Mouse (Mus musculus) midbrain, embryonic 10.5 days (tissue): ENCODE data around the gene Fam98b. TPM values are rescaled to one million over a fixed set of nuclear protein-coding genes. Genes with fewer than 3 reads are reported as not detected.
A peak's percentile ranks its signal among the peaks of the same experiment; 100 is the strongest.

Experiments used
- DNase-seq: peaks from one replicate; pipeline ENCODE4 v3.0.0-alpha.2; 2017; ENCODE audit warnings: low spot score
- H3K27ac ChIP-seq: fragments of 300-500 bp; sonication (generic); replicated peaks from 2 replicates; pipeline ENCODE4 v1.5.1; 2016; ENCODE audit warnings: mild to moderate bottlenecking
- H3K27me3 ChIP-seq: fragments of 300-500 bp; sonication (generic); 2 replicates; pipeline ENCODE4 v1.6.1; 2016; ENCODE audit warnings: low read depth, mild to moderate bottlenecking; ENCODE audit not compliant: poor library complexity, severe bottlenecking
- H3K36me3 ChIP-seq: fragments of 300-500 bp; sonication (generic); 2 replicates; pipeline ENCODE4 v1.6.1; 2016; ENCODE audit warnings: mild to moderate bottlenecking, moderate library complexity
- H3K4me1 ChIP-seq: fragments of 300-500 bp; sonication (generic); 2 replicates; pipeline ENCODE4 v1.6.1; 2016
- H3K4me3 ChIP-seq: fragments of 300-500 bp; sonication (generic); 2 replicates; pipeline ENCODE4 v1.5.1; 2016; ENCODE audit warnings: mild to moderate bottlenecking, moderate library complexity
- H3K9me3 ChIP-seq: fragments of 300-500 bp; sonication (generic); replicated peaks from 2 replicates; pipeline ENCODE4 v1.6.1; 2016; ENCODE audit warnings: mild to moderate bottlenecking
- WGBS: fragments of 180-500 bp; shearing (Covaris S2); methylation state at CpG from one replicate; pipeline ENCODE4 v1.1.7; 2016; 5-methylcytosine and 5-hydroxymethylcytosine counted together
- polyA plus RNA-seq: library from polyadenylated mRNA; unstranded; fragments of >200 nt; fragmentation: Nextera tagmentation; extraction: Ambion mirVana; gene quantifications from 2 replicates; pipeline ENCODE4 v1.2.1, GENCODE M21; 2016

Fam98b gene
- polyA plus RNA-seq, 1 experiment from 2014 or later, result 20.1 TPM

DNA sequence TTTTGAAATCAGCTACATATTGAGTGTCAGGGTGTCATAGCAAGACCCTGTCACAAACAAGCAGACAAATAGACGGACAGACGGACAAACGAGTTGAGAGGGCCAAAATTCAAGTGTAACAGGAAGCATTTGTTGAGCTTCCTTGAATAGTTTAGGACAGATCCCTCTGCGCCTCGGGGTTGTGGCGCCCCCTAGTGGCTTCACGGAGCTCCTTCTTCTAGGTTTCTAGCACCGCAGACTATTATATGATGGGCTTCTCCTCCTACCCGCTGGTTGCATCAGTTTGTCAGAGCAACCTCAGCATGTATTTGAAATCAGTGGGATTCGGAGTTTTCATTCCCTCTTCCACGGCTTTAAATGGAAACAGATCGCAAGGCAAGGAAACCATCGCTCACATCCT is 18.3 kb upstream of the Fam98b start:
- Histone ChIP-seq H3K36me3 (no peaks in the 10 kb centered on the region), H3K27ac (no peak overlapping the region), H3K4me1 (peaks cover 28% of the 10 kb centered on the region), H3K9me3 (no peaks in the 10 kb centered on the region), H3K4me3 (no peak overlapping the region), H3K27me3 (peaks cover 17% of the 10 kb centered on the region)
- 7% methylated on average over 13 of the region's 13 CpGs for WGBS
- DNase-seq, result peak; percentile 84

DNA sequence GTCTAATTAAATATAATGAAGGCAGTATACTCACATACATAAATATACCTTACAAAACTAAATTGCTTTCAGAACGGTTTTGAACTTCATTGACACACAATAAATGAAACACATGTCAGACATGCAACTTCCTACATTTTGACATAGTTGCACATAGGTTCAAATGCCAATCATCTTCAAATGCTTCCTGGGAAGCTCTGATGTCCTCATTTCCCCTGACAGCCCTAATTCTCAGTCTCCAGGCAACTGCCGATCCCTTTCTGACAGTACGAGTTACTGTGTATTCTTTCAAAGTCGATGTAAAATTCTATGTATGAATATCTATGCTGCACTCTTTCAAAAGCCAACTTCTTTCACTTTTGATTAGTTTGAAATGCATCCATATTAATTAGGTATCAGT is 7.6 kb upstream of the Fam98b start:
- Histone ChIP-seq H3K4me1 (no peaks in the 10 kb centered on the region), H3K9me3 (no peaks in the 10 kb centered on the region), H3K4me3 (no peak overlapping the region), H3K36me3 (no peaks in the 10 kb centered on the region), H3K27ac (no peak overlapping the region), H3K27me3 (no peaks in the 10 kb centered on the region)
- WGBS, result 83% methylated on average over 4 of the region's 4 CpGs
- no peak for DNase-seq

DNA sequence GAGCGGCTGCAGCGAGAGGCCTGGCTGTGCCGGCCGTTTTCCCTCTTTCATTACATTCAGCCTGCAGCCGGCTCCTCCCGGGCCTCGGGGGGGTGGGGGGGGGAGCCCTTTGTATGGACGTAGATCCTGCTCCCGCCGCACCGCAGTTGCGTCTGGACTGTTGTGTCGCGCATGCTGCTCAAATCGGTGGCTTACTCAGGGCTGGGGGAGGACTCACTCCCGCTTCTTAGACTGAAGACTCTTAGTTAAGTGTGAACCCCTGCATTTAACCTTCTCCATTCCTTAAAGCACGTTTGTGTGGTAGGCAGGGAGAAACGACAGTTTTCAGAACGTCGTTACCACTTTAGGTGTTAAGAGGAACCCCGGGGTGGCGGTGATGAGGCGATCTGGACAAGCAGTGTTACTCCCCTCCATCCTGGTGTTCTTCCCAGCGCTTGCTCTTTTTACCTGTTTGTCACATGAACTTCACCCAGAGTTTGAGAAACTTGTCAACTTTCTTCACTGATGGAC is 517 bp downstream of the Fam98b start:
- DNase-seq, result no peak
- H3K9me3 ChIP-seq, result no peaks in the 10 kb centered on the region
- no peaks in the 10 kb centered on the region for H3K27me3 ChIP-seq
- H3K27ac ChIP-seq, result peak overlapping the region; percentile 99
- peaks cover 16% of the 10 kb centered on the region for H3K4me1 ChIP-seq
- 0 out of 2 replicates have a peak, but pooled peaks cover 11% of the 10 kb centered on the region for H3K36me3 ChIP-seq
- peak overlapping the region; percentile 88 for H3K4me3 ChIP-seq
- WGBS, result under 1% methylated on average over 24 of the region's 24 CpGs

DNA sequence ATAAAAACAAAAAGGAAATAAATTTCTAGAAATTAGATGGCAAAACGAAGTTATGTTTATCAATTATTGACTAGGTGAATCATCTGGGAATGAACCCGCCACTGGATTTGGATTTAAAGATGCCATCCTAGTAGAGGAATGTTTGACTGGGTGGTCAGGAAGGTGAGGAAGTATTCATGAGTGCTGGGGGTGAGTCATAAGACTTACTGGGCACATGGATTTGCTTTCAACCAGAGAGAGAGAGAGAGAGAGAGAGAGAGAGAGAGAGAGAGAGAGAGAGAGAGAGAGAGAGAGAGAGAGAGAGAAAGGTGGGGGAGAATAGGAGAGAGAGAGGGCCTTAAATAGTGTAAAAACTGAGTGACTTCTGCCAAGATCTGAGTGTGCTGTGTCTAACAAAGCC is 5.9 kb downstream of the Fam98b start:
- WGBS, result 90% methylated on average over 2 of the region's 2 CpGs
- Histone ChIP-seq H3K27ac (no peak overlapping the region), H3K36me3 (peaks cover 39% of the 10 kb centered on the region), H3K4me3 (no peak overlapping the region), H3K9me3 (no peaks in the 10 kb centered on the region), H3K27me3 (no peaks in the 10 kb centered on the region), H3K4me1 (peaks cover 13% of the 10 kb centered on the region)
- DNase-seq, result no peak

DNA sequence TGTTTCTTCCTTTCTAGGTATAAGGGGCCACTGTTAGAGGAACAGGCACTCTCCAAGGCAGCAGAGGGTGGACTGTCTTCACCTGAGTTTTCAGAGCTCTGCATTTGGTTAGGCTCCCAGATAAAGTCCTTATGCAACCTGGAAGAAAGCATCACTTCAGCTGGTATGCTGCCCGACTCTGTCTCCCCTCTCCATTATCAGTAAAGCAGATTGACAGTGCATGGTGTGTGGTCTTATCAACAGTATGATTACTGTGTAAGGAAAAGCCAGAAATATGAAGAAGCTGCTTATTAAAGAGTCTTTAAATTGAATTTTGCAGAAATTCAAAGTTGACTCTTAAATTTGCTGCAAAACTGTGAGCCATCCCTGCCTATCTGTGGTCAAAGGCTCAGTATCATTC is 8.1 kb downstream of the Fam98b start:
- H3K4me1 ChIP-seq, result no peaks in the 10 kb centered on the region; the same call in 1 of the 2 replicates
- WGBS, result 84% methylated on average over 1 of the region's 1 CpGs
- H3K27ac ChIP-seq, result no peak overlapping the region
- H3K4me3 ChIP-seq, result no peak overlapping the region
- DNase-seq, result no peak
- H3K9me3 ChIP-seq, result no peaks in the 10 kb centered on the region
- peaks cover 60% of the 10 kb centered on the region for H3K36me3 ChIP-seq
- H3K27me3 ChIP-seq, result no peaks in the 10 kb centered on the region

DNA sequence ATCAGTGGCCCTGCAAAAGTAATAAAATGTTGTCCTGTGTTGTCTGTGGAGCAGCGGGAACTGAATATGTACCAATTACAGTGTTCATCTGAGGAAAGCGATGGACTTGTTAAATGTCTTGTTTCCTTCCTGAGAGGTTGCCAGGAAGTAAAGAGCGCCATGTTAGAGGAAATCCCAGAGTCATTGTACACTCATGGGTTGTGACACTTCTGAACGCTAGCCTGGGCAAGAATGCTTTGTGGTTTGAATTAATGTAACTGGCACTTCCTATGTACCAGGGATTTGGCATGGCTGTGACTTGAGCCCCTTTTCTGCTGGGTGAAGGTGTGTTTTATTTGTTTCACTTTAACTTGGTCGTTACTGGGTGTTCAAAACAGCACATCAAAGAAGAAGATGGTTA is 12.6 kb downstream of the Fam98b start:
- no peak for DNase-seq
- peaks cover 83% of the 10 kb centered on the region for H3K36me3 ChIP-seq
- 90% methylated on average over 5 of the region's 5 CpGs for WGBS

DNA sequence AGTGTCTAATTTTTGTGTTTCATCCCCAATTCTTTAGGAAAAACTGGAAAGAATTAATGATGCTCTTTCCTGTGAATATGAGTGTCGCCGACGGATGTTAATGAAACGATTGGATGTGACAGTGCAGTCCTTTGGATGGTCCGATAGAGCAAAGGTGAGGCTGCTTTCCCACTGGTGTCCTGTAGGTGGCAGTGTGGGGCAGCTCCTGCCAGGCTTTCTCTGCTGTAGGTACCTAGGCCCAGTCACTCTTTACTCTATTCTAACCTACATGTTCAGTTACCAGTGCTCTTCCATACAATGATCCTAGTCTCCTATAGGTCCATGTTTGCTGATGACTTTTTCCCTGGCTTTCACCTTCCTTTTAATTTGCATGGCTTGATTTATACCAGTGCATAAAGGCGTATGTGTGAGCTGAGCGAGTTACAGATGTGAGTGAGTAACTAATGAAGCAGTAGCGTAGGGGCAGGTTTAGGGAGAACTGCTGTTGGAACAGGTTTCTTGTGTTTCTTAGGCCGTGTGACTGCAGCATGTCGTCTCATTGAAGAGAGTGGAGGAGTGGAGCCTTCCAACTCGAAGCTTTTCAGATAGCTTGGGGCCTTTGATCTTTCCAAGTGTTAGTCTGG is 14.4 kb downstream of the Fam98b start:
- Histone ChIP-seq H3K4me1 (no peaks in the 10 kb centered on the region), H3K36me3 (peaks cover 86% of the 10 kb centered on the region), H3K27ac (no peak overlapping the region), H3K4me3 (no peak overlapping the region), H3K27me3 (no peaks in the 10 kb centered on the region), H3K9me3 (no peaks in the 10 kb centered on the region)
- peak; percentile 58 for DNase-seq
- 76% methylated on average over 11 of the region's 11 CpGs for WGBS

More for the DNA sequence above, 12.6 kb downstream of the Fam98b start:
- H3K4me1 ChIP-seq, result no peaks in the 10 kb centered on the region
- no peaks in the 10 kb centered on the region for H3K27me3 ChIP-seq
- H3K27ac ChIP-seq, result no peak overlapping the region
- H3K9me3 ChIP-seq, result no peaks in the 10 kb centered on the region
- H3K4me3 ChIP-seq, result no peak overlapping the region

DNA sequence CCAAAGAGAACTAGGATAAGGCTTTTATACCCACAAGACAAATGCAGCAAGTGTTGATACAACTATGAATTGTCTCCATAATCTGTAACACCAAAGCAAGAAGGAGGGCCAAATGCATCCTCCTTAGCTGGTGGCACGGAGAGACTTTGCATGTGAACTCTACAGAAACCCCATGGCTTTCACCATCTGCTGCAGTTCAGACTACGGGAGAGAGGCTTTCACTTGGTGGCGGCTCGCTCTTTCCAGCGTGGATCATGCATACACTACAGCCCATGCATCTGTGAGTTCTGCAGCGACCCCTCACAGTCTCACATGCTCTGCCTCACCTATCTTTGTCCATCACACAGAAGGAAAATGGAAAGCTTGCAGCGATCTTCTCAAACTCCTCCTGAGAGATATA is 38.8 kb downstream of the Fam98b start:
- no peaks in the 10 kb centered on the region for H3K9me3 ChIP-seq
- H3K4me3 ChIP-seq, result no peak overlapping the region
- no peak for DNase-seq
- WGBS, result 88% methylated on average over 7 of the region's 7 CpGs
- no peak overlapping the region for H3K27ac ChIP-seq
- H3K36me3 ChIP-seq, result no peaks in the 10 kb centered on the region
- H3K27me3 ChIP-seq, result no peaks in the 10 kb centered on the region
- no peaks in the 10 kb centered on the region for H3K4me1 ChIP-seq

DNA sequence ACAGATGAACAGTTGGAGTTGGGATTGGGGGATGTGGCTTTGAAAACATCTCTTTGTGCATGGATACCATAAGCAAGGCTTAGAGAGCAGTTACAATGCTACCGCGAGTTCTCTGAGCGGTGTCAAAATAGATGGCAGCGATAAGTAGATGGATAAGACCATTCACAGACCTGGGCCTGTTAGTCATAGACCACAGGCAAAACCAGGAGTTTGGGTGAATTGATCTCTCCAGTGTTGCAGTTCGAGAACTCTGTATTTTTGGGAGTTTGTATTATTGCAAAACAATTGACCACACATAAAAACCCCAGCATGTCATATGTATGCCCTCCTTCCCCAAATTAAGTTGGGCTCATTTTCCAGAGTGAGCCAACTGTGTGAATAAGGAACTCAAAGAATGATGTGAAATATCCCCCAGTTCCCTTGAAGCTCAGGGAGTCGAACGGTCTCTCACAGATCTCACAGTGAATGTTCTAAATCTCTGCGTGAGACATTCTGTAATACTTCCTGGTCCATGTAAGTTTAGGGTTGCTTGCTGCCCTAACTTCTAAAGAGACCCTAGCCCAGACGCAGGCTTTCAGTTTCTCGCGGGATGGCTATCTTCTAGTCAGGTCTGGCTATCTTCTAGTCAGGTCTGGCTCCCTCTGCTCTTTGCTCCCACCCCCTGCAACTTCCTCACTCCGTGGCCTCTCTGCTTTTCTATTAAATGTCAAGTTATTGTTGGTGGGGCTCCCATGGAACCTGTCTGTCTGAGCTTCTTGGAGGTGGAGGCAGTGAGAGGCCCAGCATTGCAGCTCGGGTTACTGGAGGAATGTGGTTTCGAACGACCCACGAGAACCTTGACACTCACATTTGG is 50.3 kb downstream of the Fam98b start:
- Histone ChIP-seq H3K36me3 (no peaks in the 10 kb centered on the region), H3K27me3 (no peaks in the 10 kb centered on the region), H3K4me1 (no peaks in the 10 kb centered on the region), H3K9me3 (no peaks in the 10 kb centered on the region), H3K27ac (no peak overlapping the region), H3K4me3 (no peak overlapping the region)
- DNase-seq, result no peak
- WGBS, result 85% methylated on average over 16 of the region's 16 CpGs

DNA sequence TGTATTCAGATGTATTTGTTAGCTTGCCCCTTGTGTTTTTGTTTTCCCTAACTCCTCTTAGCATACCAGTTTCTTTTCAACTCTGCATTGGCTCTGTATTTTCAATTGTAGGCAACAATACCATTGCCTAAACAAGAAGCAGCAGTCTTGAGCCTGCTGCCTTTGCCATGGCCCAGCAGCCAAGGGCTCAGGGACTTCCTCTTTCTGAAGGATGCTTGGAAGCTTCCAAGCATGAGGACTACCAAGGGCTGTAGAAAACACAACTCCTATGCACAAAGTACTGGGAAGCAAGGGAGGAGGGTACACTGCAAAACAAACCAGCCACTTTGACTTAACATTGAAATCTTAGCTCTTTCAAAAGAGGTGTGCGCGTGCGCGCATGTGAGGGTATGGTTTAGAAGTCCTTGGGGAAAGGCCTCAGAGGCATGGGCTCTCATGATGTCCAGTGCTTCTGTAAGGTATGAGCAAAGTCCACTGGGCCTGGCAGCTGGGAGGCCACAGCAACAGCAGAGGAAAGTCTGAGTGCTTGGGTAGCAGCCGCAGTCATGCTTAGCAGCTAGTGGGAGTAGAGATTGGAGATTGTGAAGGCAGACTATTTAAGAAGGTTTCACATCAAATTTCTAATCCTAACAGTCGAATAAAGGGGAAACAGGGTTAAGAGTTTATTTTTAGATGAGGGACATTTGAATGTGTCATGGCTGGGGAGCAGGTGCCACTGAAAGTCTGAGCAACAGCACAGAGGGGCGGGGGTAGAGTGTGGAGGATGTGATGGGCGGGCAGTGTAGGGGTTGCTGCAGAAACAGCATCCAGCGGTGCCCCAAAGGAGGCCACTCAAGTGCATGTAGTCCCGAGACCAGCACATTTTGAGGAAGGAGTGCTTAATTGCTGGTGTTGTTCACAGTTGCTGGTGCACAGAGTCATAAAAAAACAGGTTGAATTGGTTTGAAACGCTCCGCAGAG is 54.1 kb downstream of the Fam98b start:
- Histone ChIP-seq H3K36me3 (no peaks in the 10 kb centered on the region), H3K4me3 (no peak overlapping the region), H3K4me1 (no peaks in the 10 kb centered on the region), H3K9me3 (no peaks in the 10 kb centered on the region), H3K27me3 (no peaks in the 10 kb centered on the region), H3K27ac (0 out of 2 replicates have a peak overlapping the region, but pooled peaks have one; percentile 33)
- no peak for DNase-seq
- 92% methylated on average over 12 of the region's 12 CpGs for WGBS

DNA sequence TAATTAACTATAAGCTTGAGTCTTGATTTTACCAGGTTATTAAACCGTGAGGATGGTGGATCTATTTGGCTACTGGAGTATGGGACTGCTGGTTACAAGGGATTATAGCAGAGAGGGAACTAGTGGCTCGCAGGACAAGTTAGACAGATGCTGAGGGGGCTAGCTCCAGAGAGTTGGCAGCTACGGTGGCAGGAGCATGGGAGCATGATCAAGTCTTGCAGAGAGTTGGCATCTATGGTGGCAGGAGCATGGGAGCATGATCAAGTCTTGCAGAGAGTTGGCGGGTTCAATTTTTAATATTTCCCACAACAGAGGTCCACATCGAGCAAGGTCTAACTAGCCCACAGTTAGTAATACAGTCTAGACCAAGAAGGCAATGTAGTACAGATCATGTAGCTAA is 55.4 kb downstream of the Fam98b start:
- no peak overlapping the region for H3K27ac ChIP-seq
- no peaks in the 10 kb centered on the region for H3K9me3 ChIP-seq
- H3K36me3 ChIP-seq, result no peaks in the 10 kb centered on the region
- H3K4me3 ChIP-seq, result no peak overlapping the region
- no peaks in the 10 kb centered on the region for H3K4me1 ChIP-seq
- H3K27me3 ChIP-seq, result no peaks in the 10 kb centered on the region
- 88% methylated on average over 5 of the region's 5 CpGs for WGBS
- DNase-seq, result no peak

DNA sequence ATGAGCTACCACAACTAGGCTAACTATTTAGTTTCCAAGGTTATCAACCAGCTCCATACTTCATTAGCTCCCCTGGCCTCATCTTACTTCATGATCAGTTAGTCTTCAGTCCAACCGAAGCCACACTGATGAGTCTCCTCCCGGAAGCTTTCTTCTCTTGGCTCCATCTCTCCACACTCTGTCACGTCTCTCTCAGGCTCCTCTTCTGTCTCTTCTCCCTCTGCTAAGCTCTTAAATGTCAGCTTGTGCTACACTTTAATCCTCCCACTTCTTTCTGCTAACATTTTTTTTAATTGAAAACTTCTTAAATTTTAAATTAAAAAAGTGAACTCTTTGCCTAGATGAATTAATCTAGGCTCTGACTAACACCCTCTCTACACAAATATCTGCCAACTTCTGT is 58.4 kb downstream of the Fam98b start:
- Histone ChIP-seq H3K36me3 (no peaks in the 10 kb centered on the region), H3K27ac (no peak overlapping the region), H3K4me3 (no peak overlapping the region), H3K9me3 (no peaks in the 10 kb centered on the region), H3K4me1 (peaks cover 10% of the 10 kb centered on the region; the same call in 1 of the 2 replicates), H3K27me3 (no peaks in the 10 kb centered on the region)
- WGBS, result 91% methylated on average over 3 of the region's 3 CpGs
- no peak for DNase-seq
